Mouse (Mus musculus) layer of hippocampus, adult 11-12 months (tissue): ENCODE data around the gene Kirrel3.
A peak's percentile ranks its signal among the peaks of the same experiment; 100 is the strongest.

ENCODE experiments used
- DNase-seq: peaks from one replicate; pipeline ENCODE4 v3.0.0; 2022; ENCODE audit warnings: low spot score

Gene Kirrel3

GRCm38 (mm10) chr9:34947717-34948116, 462.0 kb downstream of the Kirrel3 start:
- DNase-seq = no peak

- no peak for DNase-seq
Observed at GRCm38 (mm10) chr9:34953420-34953819, 467.7 kb downstream of the Kirrel3 start.

- DNase-seq = peak; percentile 63
Observed at GRCm38 (mm10) chr9:34954212-34954611, 468.5 kb downstream of the Kirrel3 start.

- DNase-seq = no peak
Observed at GRCm38 (mm10) chr9:34956512-34956911, 470.8 kb downstream of the Kirrel3 start.

- DNase-seq = peak; percentile 41
Observed at GRCm38 (mm10) chr9:34957691-34958090, 472.0 kb downstream of the Kirrel3 start.

GRCm38 (mm10) chr9:34958183-34958830, 472.6 kb downstream of the Kirrel3 start:
- peak; percentile 72 for DNase-seq

- no peak for DNase-seq
Observed at GRCm38 (mm10) chr9:34960736-34961135, 475.0 kb downstream of the Kirrel3 start.

GRCm38 (mm10) chr9:34961171-34961570, 475.5 kb downstream of the Kirrel3 start:
- DNase-seq = no peak

- no peak for DNase-seq
Observed at GRCm38 (mm10) chr9:34962251-34962650, 476.6 kb downstream of the Kirrel3 start.

- no peak for DNase-seq
Observed at GRCm38 (mm10) chr9:34963593-34963992, 477.9 kb downstream of the Kirrel3 start.

GRCm38 (mm10) chr9:34964172-34965040, 478.7 kb downstream of the Kirrel3 start:
- no peak for DNase-seq

- no peak for DNase-seq
Observed at GRCm38 (mm10) chr9:34965041-34965415, 479.3 kb downstream of the Kirrel3 start.

GRCm38 (mm10) chr9:34967772-34968171, 482.1 kb downstream of the Kirrel3 start:
- no peak for DNase-seq

GRCm38 (mm10) chr9:34969881-34970490, 484.3 kb downstream of the Kirrel3 start:
- DNase-seq = no peak

GRCm38 (mm10) chr9:34974326-34974725, 488.6 kb downstream of the Kirrel3 start:
- no peak for DNase-seq

GRCm38 (mm10) chr9:34975245-34975644, 489.6 kb downstream of the Kirrel3 start:
- DNase-seq = no peak

GRCm38 (mm10) chr9:34976596-34977462, 491.1 kb downstream of the Kirrel3 start:
- no peak for DNase-seq

- DNase-seq = no peak
Observed at GRCm38 (mm10) chr9:34977700-34978099, 492.0 kb downstream of the Kirrel3 start.

GRCm38 (mm10) chr9:34978229-34978628, 492.5 kb downstream of the Kirrel3 start:
- DNase-seq = no peak

GRCm38 (mm10) chr9:34980516-34981265, 495.0 kb downstream of the Kirrel3 start:
- DNase-seq = no peak
